Mouse (Mus musculus) limb, embryonic 15.5 days (tissue): Measurements from ENCODE around the gene Olfr578. TPM values are rescaled to one million over a fixed set of nuclear protein-coding genes. Genes with fewer than 3 reads are reported as not detected.

Experiments used
- ATAC-seq: fragments of 200-750 bp; cut with Nextera tagmentation; 2 replicates; pipeline ENCODE4 v1.8.0; 2017; ENCODE audit warnings: low read depth, moderate TSS enrichment; ENCODE audit not compliant: insufficient number of reproducible peaks, low FRiP score, low TSS enrichment
- H3K27ac ChIP-seq: fragments of 300-500 bp; sonication (generic); 2 replicates; pipeline ENCODE4 v1.5.1; 2015; ENCODE audit warnings: moderate library complexity, mild to moderate bottlenecking, inconsistent platforms
- H3K27me3 ChIP-seq: fragments of 300-500 bp; sonication (generic); 2 replicates; pipeline ENCODE4 v1.6.1; 2015; ENCODE audit warnings: inconsistent platforms
- H3K36me3 ChIP-seq: fragments of 300-500 bp; sonication (generic); 2 replicates; pipeline ENCODE4 v1.6.1; 2015; ENCODE audit warnings: inconsistent platforms
- H3K4me1 ChIP-seq: fragments of 300-500 bp; sonication (generic); 2 replicates; pipeline ENCODE4 v1.6.1; 2015; ENCODE audit warnings: inconsistent platforms
- H3K4me2 ChIP-seq: fragments of 300-500 bp; sonication (generic); 2 replicates; pipeline ENCODE4 v1.6.1; 2015; ENCODE audit warnings: mild to moderate bottlenecking, inconsistent platforms
- H3K4me3 ChIP-seq: fragments of 300-500 bp; sonication (generic); 2 replicates; pipeline ENCODE4 v1.5.1; 2015; ENCODE audit warnings: mild to moderate bottlenecking, inconsistent platforms
- H3K9ac ChIP-seq: fragments of 300-500 bp; sonication (generic); 2 replicates; pipeline ENCODE4 v1.6.1; 2015; ENCODE audit warnings: inconsistent platforms
- H3K9me3 ChIP-seq: fragments of 300-500 bp; sonication (generic); 2 replicates; pipeline ENCODE4 v1.6.1; 2016; ENCODE audit warnings: inconsistent platforms
- WGBS: fragments of 180-500 bp; shearing (Covaris S2); methylation state at CpG from one replicate; pipeline ENCODE4 v1.1.7; 2015; 5-methylcytosine and 5-hydroxymethylcytosine counted together
- polyA plus RNA-seq: library from polyadenylated mRNA; unstranded; fragments of >200 nt; fragmentation: Nextera tagmentation; extraction: Ambion mirVana; gene quantifications from 2 replicates; pipeline ENCODE4 v1.2.1, GENCODE M21; 2015

The Olfr578 gene
- polyA plus RNA-seq, result not detected in 2 replicates

DNA sequence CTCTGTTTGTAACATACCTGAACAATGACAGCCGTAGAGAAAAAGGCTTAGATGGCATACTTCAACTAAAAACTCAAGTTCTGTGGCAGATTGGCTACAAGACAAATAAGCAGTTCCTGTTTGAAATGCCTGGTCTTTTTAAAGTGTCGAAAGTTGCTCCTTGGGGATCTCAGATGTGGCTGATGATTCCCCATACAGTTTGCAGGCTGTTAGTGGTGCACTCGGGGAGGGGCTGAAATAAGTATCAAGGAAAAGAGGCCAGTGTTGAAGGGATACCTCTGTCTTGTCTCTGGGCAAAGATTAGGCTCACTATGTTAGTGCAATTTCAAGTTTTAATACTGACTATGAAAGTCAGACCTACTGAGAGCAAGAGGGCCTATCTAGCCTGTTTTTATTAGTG lies at the start of gene Olfr578:
TSS of gene Olfr578 (minus strand) at position 101 of the 400 bp plus-strand sequence.
- Histone ChIP-seq H3K4me1 (no peaks in the 10 kb centered on the region), H3K4me2 (no peak within 1 kb of the TSS), H3K9ac (no peak within 1 kb of the TSS), H3K27me3 (no peaks in the 10 kb centered on the region), H3K36me3 (no peaks in the 10 kb centered on the region), H3K27ac (no peak within 1 kb of the TSS), H3K9me3 (no peaks in the 10 kb centered on the region), H3K4me3 (no peak within 1 kb of the TSS)
- 64% methylated on average over 3 of the region's 3 CpGs for WGBS
- ATAC-seq, result no peak

DNA sequence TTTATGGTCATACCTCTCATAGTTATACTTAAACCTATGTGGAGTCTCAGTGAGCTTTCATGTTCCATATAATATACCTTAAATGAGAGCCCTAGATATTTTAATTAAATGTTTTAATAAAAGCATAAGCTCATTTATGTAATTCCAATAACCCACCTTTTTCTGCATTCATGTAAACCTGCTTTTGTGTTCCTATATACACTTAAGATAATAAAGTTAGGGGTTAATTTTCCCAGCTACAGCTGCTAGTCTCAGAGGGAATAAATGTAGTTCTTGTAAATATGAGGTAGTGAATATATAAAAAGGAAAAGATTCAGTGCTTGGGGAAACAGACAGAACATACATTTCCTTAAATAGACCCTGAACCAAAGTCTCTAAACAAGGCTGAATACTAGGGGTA lies 48.6 kb upstream of the Olfr578 start, which contains the start of gene Olfr582:
TSS of gene Olfr582 (plus strand) at position 301 of the 400 bp plus-strand sequence.
- Histone ChIP-seq H3K36me3 (no peaks in the 10 kb centered on the region), H3K4me1 (no peaks in the 10 kb centered on the region), H3K27ac (no peak within 1 kb of the TSS), H3K9me3 (no peaks in the 10 kb centered on the region), H3K4me2 (no peak within 1 kb of the TSS), H3K4me3 (no peak within 1 kb of the TSS), H3K27me3 (no peaks in the 10 kb centered on the region), H3K9ac (no peak within 1 kb of the TSS)
- no peak for ATAC-seq

DNA sequence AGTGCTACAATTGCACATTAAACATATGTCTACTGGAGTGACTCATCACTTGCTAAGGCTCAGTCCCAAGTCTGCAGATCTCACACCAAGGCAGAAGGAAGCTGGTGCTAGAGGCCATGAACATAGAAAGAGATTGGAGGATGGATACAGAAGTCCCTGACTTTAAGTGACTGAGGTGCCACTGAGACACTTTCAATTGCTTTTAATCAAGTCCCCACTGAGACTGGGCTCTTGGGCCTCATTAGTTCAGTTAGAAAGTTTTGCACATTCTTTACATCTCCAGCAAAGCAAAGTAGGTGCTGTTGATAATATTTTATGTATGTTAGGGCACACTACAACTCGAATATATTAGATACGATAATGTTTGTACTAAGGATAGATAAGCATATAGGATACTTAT lies 13.3 kb downstream of the Olfr578 start, which contains the start of gene Olfr577:
TSS of gene Olfr577 (minus strand) at position 101 of the 400 bp plus-strand sequence.
- WGBS, result 77% methylated on average over 2 of the region's 2 CpGs
- no peak for ATAC-seq
- Histone ChIP-seq H3K27ac (no peak within 1 kb of the TSS), H3K27me3 (no peaks in the 10 kb centered on the region), H3K9ac (no peak within 1 kb of the TSS), H3K36me3 (no peaks in the 10 kb centered on the region), H3K4me3 (no peak within 1 kb of the TSS), H3K9me3 (no peaks in the 10 kb centered on the region), H3K4me2 (no peak within 1 kb of the TSS), H3K4me1 (no peaks in the 10 kb centered on the region)

DNA sequence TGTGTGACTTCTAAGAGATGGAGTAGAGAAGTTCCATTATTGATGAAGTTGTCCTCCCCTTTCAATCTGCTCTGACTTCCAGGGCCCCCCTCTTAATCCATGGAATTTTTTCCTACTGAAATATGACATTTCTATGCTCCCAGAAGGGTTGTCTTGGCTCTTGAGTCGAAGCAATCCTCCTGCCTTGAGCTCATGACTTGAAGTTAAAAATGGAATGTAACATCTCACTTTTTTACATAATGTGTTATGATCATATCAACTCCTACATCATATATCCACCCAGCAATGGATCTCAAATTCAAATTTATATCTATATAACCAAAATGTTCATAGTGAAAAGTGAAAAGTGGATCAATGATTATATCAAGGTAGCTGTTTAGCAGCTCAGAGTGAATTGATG lies 14.7 kb downstream of the Olfr578 start:
- no peak overlapping the region for H3K4me3 ChIP-seq
- no peak overlapping the region for H3K27ac ChIP-seq
- no peaks in the 10 kb centered on the region for H3K9me3 ChIP-seq
- H3K4me1 ChIP-seq, result no peaks in the 10 kb centered on the region
- H3K27me3 ChIP-seq, result no peaks in the 10 kb centered on the region
- ATAC-seq, result no peak
- no peak overlapping the region for H3K9ac ChIP-seq
- no peaks in the 10 kb centered on the region for H3K36me3 ChIP-seq
- 46% methylated on average over 1 of the region's 1 CpGs for WGBS
- no peak overlapping the region for H3K4me2 ChIP-seq

DNA sequence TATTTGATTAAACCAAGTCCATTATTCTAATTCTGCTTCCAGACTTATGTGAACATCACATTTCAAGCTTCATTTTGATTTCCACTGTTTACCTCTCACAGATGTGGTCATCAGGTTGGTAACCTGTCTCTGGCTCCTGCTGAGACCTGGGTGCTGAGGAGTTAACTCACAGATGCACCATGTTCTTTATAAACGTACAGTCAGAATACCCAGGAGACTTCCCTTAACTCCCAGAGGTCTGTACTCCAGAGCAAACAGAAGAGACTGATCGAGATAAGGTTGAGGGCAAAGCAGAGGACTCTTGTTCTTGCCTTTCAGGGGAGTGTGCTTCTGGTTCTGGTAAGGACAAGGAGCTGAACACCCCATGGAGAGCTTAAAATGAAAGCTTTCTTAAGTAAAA lies 26.8 kb downstream of the Olfr578 start, which contains the start of gene Olfr576:
TSS of gene Olfr576 (plus strand) at position 301 of the 400 bp plus-strand sequence.
- no peaks in the 10 kb centered on the region for H3K27me3 ChIP-seq
- H3K27ac ChIP-seq, result no peak within 1 kb of the TSS
- no peak within 1 kb of the TSS for H3K4me3 ChIP-seq
- WGBS, result 49% methylated on average over 2 of the region's 2 CpGs
- no peaks in the 10 kb centered on the region for H3K36me3 ChIP-seq
- no peaks in the 10 kb centered on the region for H3K9me3 ChIP-seq
- ATAC-seq, result no peak
- H3K4me2 ChIP-seq, result no peak within 1 kb of the TSS
- H3K4me1 ChIP-seq, result no peaks in the 10 kb centered on the region
- H3K9ac ChIP-seq, result no peak within 1 kb of the TSS

DNA sequence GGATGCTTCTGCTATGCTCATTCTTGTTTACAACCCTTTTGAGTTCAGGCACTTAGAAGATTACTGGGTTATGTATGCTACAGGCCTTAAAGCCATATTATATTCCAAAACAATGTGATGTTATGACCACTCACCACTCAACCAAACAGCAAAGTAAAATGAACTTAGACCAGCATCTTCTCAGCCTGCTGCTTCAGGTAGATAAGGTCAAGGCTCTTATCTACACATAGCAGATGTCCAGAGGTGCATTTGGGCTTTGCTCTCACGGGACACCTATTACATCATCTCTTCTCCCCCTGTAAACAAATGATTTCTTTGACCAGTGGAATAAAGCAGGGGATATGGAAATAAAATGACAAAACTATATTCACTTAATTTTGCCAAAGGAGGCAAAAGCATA lies 30.5 kb downstream of the Olfr578 start, which contains the start of gene Olfr575:
TSS of gene Olfr575 (minus strand) at position 183 of the 400 bp plus-strand sequence.
- H3K27me3 ChIP-seq, result no peaks in the 10 kb centered on the region
- ATAC-seq, result no peak
- H3K27ac ChIP-seq, result no peak within 1 kb of the TSS
- 60% methylated on average over 1 of the region's 1 CpGs for WGBS
- H3K4me2 ChIP-seq, result no peak within 1 kb of the TSS
- no peak within 1 kb of the TSS for H3K9ac ChIP-seq
- no peaks in the 10 kb centered on the region for H3K36me3 ChIP-seq
- no peaks in the 10 kb centered on the region for H3K9me3 ChIP-seq
- H3K4me3 ChIP-seq, result no peak within 1 kb of the TSS
- no peaks in the 10 kb centered on the region for H3K4me1 ChIP-seq

DNA sequence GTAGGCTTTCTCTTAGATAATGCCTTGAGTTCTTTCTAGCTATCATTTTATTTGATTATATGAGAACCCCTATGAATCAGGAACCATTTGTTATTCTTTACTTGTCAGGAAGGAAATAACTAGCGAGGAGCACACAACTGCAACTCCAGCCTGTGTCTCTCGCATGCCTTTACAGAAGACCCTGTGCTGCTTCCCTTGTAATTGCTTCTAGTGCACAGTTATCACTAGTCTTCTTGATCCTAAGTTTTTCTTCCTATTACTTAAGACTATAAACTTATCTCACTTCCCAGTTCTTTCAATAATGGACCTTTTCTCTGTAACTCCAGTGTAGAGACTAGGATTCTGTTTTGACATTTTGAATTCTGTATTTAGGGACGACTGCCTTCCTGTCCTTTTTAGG lies 31.0 kb downstream of the Olfr578 start:
- WGBS, result 73% methylated on average over 3 of the region's 3 CpGs
- Histone ChIP-seq H3K9ac (no peak overlapping the region), H3K4me1 (no peaks in the 10 kb centered on the region), H3K36me3 (no peaks in the 10 kb centered on the region), H3K27me3 (no peaks in the 10 kb centered on the region), H3K4me2 (no peak overlapping the region), H3K27ac (no peak overlapping the region), H3K4me3 (no peak overlapping the region), H3K9me3 (no peaks in the 10 kb centered on the region)
- no peak for ATAC-seq

DNA sequence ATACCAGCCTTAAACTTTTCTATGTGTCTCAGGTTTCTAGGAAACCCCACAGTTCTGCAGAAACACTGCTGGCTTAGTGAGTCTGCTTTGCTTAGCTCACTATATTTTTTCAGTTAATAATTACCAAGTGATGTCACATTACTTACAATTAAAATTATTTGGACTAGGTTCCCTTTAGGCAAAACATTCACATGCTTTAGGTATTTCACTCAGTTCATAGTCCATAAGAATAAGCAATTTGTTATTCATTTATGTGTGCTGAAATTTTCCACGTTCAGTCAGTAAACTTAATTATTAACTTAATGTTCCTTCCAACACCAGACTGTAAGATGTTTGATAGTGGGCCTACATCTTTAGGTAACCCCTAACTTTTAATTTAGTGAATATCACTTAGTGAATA lies 38.4 kb downstream of the Olfr578 start:
- no peaks in the 10 kb centered on the region for H3K9me3 ChIP-seq
- WGBS, result 45% methylated on average over 1 of the region's 1 CpGs
- no peak overlapping the region for H3K9ac ChIP-seq
- no peaks in the 10 kb centered on the region for H3K27me3 ChIP-seq
- no peaks in the 10 kb centered on the region for H3K4me1 ChIP-seq
- ATAC-seq, result no peak
- H3K27ac ChIP-seq, result no peak overlapping the region
- H3K4me2 ChIP-seq, result no peak overlapping the region
- no peak overlapping the region for H3K4me3 ChIP-seq
- H3K36me3 ChIP-seq, result no peaks in the 10 kb centered on the region

DNA sequence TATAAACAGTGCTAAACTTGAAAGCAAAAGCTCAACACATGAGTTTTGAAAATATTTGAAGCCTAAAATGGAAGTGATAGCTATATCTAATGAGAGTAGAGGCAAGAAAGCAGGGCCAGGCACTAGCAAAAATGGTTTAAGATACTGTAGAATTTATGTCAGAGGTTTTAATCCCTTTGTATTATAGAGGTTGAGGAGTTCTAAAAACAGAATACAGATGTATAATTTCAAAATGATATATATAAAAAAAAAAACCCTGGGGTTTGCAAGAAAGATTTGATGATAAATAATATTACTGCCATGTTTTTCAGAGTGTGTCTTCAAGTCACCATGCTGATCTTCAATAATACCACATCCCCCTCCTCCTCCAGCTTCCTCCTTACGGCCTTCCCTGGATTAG lies 41.0 kb downstream of the Olfr578 start, which contains the start of gene Olfr574:
TSS of gene Olfr574 (plus strand) at position 301 of the 400 bp plus-strand sequence.
- no peak for ATAC-seq
- no peaks in the 10 kb centered on the region for H3K27me3 ChIP-seq
- H3K36me3 ChIP-seq, result no peaks in the 10 kb centered on the region
- H3K9me3 ChIP-seq, result no peaks in the 10 kb centered on the region
- H3K9ac ChIP-seq, result no peak within 1 kb of the TSS
- H3K27ac ChIP-seq, result no peak within 1 kb of the TSS
- no peak within 1 kb of the TSS for H3K4me2 ChIP-seq
- no peaks in the 10 kb centered on the region for H3K4me1 ChIP-seq
- WGBS, result 87% methylated on average over 1 of the region's 1 CpGs
- no peak within 1 kb of the TSS for H3K4me3 ChIP-seq

DNA sequence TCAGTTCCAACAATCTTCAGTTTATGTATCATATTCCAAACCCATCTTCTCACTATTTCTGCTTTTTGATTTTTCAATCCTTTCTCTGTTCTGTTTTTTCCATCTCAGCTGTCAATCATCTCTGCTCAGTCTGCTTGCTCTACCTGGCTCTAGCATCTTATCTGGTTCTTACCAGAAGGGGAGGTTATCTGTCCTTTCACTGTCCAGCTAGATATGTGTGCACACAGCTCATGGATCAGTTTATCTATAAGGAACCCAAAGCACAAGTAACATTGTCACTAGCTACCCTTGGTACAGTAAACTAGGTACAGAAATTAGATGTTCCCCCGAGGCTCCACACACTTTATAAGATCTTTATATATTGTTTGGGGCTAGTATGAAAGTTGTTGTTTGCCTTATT lies 45.7 kb downstream of the Olfr578 start:
- Histone ChIP-seq H3K4me2 (no peak overlapping the region), H3K4me1 (no peaks in the 10 kb centered on the region), H3K9me3 (no peaks in the 10 kb centered on the region), H3K27me3 (no peaks in the 10 kb centered on the region), H3K4me3 (no peak overlapping the region), H3K36me3 (no peaks in the 10 kb centered on the region), H3K27ac (no peak overlapping the region), H3K9ac (no peak overlapping the region)
- no peak for ATAC-seq
- WGBS, result 76% methylated on average over 1 of the region's 1 CpGs

DNA sequence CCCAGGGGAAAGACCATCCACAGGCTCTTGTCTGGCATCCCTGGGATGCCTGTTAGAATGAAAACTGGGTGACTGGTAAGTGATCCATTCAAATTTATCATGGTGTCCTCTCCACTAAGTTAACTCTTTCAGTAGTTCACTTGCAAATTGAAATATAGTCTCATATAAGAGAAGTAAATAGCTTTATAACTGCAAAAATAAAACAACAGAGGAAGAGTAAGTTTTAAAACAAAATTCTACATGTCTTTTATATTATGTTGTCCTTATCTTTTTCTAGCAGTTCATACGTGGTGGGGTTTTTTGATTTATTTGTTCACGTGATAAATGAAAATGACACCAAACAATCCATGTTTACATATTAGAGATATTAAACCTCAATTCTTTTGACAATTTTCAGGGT lies 46.6 kb downstream of the Olfr578 start, which contains the start of gene Olfr573-ps1:
TSS of gene Olfr573-ps1 (minus strand) at position 101 of the 400 bp plus-strand sequence.
- Histone ChIP-seq H3K4me3 (no peak within 1 kb of the TSS), H3K9me3 (no peaks in the 10 kb centered on the region), H3K27me3 (no peaks in the 10 kb centered on the region), H3K27ac (no peak within 1 kb of the TSS), H3K4me2 (no peak within 1 kb of the TSS), H3K36me3 (no peaks in the 10 kb centered on the region), H3K4me1 (no peaks in the 10 kb centered on the region), H3K9ac (no peak within 1 kb of the TSS)
- no peak for ATAC-seq
- 89% methylated on average over 2 of the region's 2 CpGs for WGBS
